Mouse (Mus musculus): ENCODE data around the gene Hmgcr. TPM values are rescaled to one million over a fixed set of nuclear protein-coding genes. Genes with fewer than 3 reads are reported as not detected.
"Not testable (repeated sequence)": the region's sequence is repeated elsewhere in the genome, so short reads cannot be mapped to it uniquely, and the experiment has no call there.

Hmgcr gene
- polyA plus RNA-seq, 1 experiment from 2014 or later = 57.1 TPM

GRCm38 (mm10) chr13:96671078-96671905 lies 556 bp upstream of the Hmgcr start:
- Histone ChIP-seq H3K4me1 (ENCODE audit: insufficient read depth, low read length) (peaks cover 29% of the 10 kb centered on the region), H3K36me3 (ENCODE audit: insufficient read depth, low read length) (no peaks in the 10 kb centered on the region), H3K27ac (ENCODE audit: low read length) (peak overlapping the region; percentile 56; the same call in 1 of the 2 replicates), H3K4me3 (ENCODE audit: low read length) (peak overlapping the region; percentile 98), H3K27me3 (ENCODE audit: insufficient read depth, low read length) (no peaks in the 10 kb centered on the region), H3K4me2 (replicated peaks; ENCODE audit: low read depth, low read length) (peak overlapping the region; percentile 60), H3K9me3 (ENCODE audit: low read length) (no peaks in the 10 kb centered on the region), H3K9ac (replicated peaks; ENCODE audit: low read length) (peak overlapping the region; percentile 67)
- 13% methylated on average over 31 of the region's 31 CpGs for WGBS
- no peak for ATAC-seq (ENCODE audit: low FRiP score, low TSS enrichment)

DNA sequence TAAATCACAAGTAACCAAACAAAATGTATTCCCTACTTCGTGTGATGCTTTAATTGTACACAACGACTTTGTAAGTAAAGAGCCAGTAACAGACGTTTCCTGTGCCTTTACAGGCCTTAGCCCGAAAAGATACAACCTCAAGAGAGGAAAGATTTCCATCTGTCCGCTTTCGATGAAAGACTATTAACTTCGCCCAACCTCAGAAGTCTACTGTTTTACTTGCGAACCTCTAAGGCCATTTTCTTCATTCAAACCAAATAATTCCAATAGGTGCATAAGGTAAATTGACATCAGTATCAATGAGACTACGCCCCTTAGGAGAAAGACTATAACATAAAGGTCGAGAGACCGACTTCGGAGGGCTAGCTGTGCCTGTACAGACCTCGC lies 724 bp downstream of the Hmgcr start:
- Histone ChIP-seq H3K9me3 (ENCODE audit: low read length) (no peaks in the 10 kb centered on the region), H3K36me3 (ENCODE audit: insufficient read depth, low read length) (peaks cover 11% of the 10 kb centered on the region), H3K4me3 (ENCODE audit: low read length) (peak overlapping the region; percentile 98), H3K9ac (replicated peaks; ENCODE audit: low read length) (peak overlapping the region; percentile 95), H3K27ac (ENCODE audit: low read length) (peak overlapping the region; percentile 90), H3K4me2 (replicated peaks; ENCODE audit: low read depth, low read length) (peak overlapping the region; percentile 75), H3K4me1 (ENCODE audit: insufficient read depth, low read length) (peaks cover 29% of the 10 kb centered on the region), H3K27me3 (ENCODE audit: insufficient read depth, low read length) (no peaks in the 10 kb centered on the region)
- no peak for ATAC-seq (ENCODE audit: low FRiP score, low TSS enrichment)
- WGBS = under 1% methylated on average over 13 of the region's 13 CpGs

GRCm38 (mm10) chr13:96664419-96664974 lies 6.2 kb downstream of the Hmgcr start:
- 92% methylated on average over 7 of the region's 7 CpGs for WGBS
- H3K4me2 ChIP-seq (replicated peaks; ENCODE audit: low read depth, low read length) = no peak overlapping the region
- H3K9ac ChIP-seq (replicated peaks; ENCODE audit: low read length) = no peak overlapping the region
- peaks cover 50% of the 10 kb centered on the region for H3K36me3 ChIP-seq (ENCODE audit: insufficient read depth, low read length)
- H3K4me1 ChIP-seq (ENCODE audit: insufficient read depth, low read length) = peaks cover 24% of the 10 kb centered on the region
- ATAC-seq (ENCODE audit: low FRiP score, low TSS enrichment) = no peak
- H3K27me3 ChIP-seq (ENCODE audit: insufficient read depth, low read length) = no peaks in the 10 kb centered on the region
- no peak overlapping the region for H3K27ac ChIP-seq (ENCODE audit: low read length)
- H3K4me3 ChIP-seq (ENCODE audit: low read length) = no peak overlapping the region
- no peaks in the 10 kb centered on the region for H3K9me3 ChIP-seq (ENCODE audit: low read length)

DNA sequence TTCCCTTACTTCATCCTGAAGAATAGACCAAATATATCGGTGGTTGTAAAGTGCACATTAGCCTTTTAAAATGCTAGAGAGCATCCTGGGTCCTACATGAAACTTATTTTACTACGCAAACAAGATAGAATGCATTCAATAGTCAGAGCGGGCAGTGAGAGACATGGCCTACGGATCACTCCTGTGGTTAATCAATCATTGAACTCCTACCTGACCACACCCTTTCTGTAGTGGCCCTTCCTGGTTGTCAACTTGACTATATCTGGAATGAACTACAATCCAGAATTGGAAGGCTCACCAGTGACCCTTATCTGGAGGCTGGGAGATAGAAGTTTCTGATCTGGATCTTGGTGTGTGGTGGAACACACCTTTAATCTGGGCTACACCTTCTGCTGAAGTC lies 7.6 kb downstream of the Hmgcr start:
- 96% methylated on average over 4 of the region's 4 CpGs for WGBS
- H3K36me3 ChIP-seq (ENCODE audit: insufficient read depth, low read length) = peaks cover 61% of the 10 kb centered on the region
- not testable (repeated sequence) for H3K27ac ChIP-seq (ENCODE audit: low read length); H3K4me3 ChIP-seq (ENCODE audit: low read length); ATAC-seq (ENCODE audit: low FRiP score, low TSS enrichment); H3K27me3 ChIP-seq (ENCODE audit: insufficient read depth, low read length); H3K4me2 ChIP-seq (replicated peaks; ENCODE audit: low read depth, low read length); H3K9ac ChIP-seq (replicated peaks; ENCODE audit: low read length); H3K9me3 ChIP-seq (ENCODE audit: low read length)
- peaks cover 11% of the 10 kb centered on the region for H3K4me1 ChIP-seq (ENCODE audit: insufficient read depth, low read length)

- 80% methylated on average over 10 of the region's 10 CpGs for WGBS
Observed at GRCm38 (mm10) chr13:96660095-96660860, 10.5 kb downstream of the Hmgcr start.

DNA sequence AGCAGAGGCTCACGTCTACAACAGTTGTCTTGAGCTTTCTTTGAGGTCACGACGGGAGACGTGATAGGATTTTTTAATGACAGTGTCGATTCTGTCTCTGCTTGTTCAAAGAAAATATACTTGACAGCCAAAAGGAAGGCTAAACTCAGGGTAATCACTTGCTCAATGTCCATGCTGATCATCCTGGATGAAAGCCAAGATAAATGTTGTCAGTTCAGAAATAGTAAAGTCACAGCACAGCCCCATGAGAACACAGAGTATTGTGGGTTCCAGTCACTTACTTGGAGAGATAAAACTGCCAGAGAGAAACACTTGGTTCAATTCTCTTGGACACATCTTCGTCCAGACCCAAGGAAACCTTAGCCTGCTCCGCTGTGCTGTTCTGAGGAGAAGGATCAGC lies 11.8 kb downstream of the Hmgcr start:
- 81% methylated on average over 7 of the region's 7 CpGs for WGBS
- no peaks in the 10 kb centered on the region for H3K27me3 ChIP-seq (ENCODE audit: insufficient read depth, low read length)
- peaks cover 74% of the 10 kb centered on the region for H3K36me3 ChIP-seq (ENCODE audit: insufficient read depth, low read length)
- no peak overlapping the region for H3K4me2 ChIP-seq (replicated peaks; ENCODE audit: low read depth, low read length)
- no peaks in the 10 kb centered on the region for H3K4me1 ChIP-seq (ENCODE audit: insufficient read depth, low read length)
- H3K9me3 ChIP-seq (ENCODE audit: low read length) = no peaks in the 10 kb centered on the region
- no peak overlapping the region for H3K9ac ChIP-seq (replicated peaks; ENCODE audit: low read length)
- H3K4me3 ChIP-seq (ENCODE audit: low read length) = no peak overlapping the region
- no peak overlapping the region for H3K27ac ChIP-seq (ENCODE audit: low read length)
- ATAC-seq (ENCODE audit: low FRiP score, low TSS enrichment) = no peak

More at GRCm38 (mm10) chr13:96660095-96660860, 10.5 kb downstream of the Hmgcr start:
- Histone ChIP-seq H3K27ac (ENCODE audit: low read length) (no peak overlapping the region), H3K4me3 (ENCODE audit: low read length) (no peak overlapping the region), H3K9ac (replicated peaks; ENCODE audit: low read length) (no peak overlapping the region), H3K27me3 (ENCODE audit: insufficient read depth, low read length) (no peaks in the 10 kb centered on the region), H3K9me3 (ENCODE audit: low read length) (no peaks in the 10 kb centered on the region), H3K4me1 (ENCODE audit: insufficient read depth, low read length) (no peaks in the 10 kb centered on the region), H3K4me2 (replicated peaks; ENCODE audit: low read depth, low read length) (no peak overlapping the region), H3K36me3 (ENCODE audit: insufficient read depth, low read length) (peaks cover 75% of the 10 kb centered on the region)
- ATAC-seq (ENCODE audit: low FRiP score, low TSS enrichment) = no peak

GRCm38 (mm10) chr13:96656673-96657072 lies 14.1 kb downstream of the Hmgcr start:
- Histone ChIP-seq H3K36me3 (ENCODE audit: insufficient read depth, low read length) (peaks cover 72% of the 10 kb centered on the region), H3K9me3 (ENCODE audit: low read length) (no peaks in the 10 kb centered on the region), H3K4me1 (ENCODE audit: insufficient read depth, low read length) (no peaks in the 10 kb centered on the region), H3K4me3 (ENCODE audit: low read length) (no peak overlapping the region), H3K4me2 (replicated peaks; ENCODE audit: low read depth, low read length) (no peak overlapping the region), H3K27me3 (ENCODE audit: insufficient read depth, low read length) (no peaks in the 10 kb centered on the region), H3K27ac (ENCODE audit: low read length) (no peak overlapping the region), H3K9ac (replicated peaks; ENCODE audit: low read length) (no peak overlapping the region)
- WGBS = 92% methylated on average over 1 of the region's 1 CpGs
- no peak for ATAC-seq (ENCODE audit: low FRiP score, low TSS enrichment)

DNA sequence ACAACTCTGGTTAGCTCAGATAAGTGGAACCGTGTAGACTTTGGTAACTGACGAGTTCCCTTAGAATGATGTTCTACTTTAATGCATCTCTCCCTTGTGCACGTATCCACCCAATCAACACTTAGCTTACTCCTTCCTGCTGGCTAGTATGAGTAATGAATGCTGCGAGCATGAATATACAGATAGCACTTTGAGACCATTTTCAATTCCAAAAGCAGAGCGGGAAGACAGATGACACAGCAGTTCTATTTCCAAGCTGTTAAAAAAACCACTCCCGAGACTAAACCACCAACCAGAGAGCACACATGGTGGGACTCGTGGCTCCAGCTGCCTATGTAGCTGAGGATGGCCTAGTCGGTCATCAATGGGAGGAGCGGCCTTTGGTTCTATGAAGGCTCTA lies 17.7 kb downstream of the Hmgcr start:
- Histone ChIP-seq H3K36me3 (ENCODE audit: insufficient read depth, low read length) (peaks cover 72% of the 10 kb centered on the region), H3K4me3 (ENCODE audit: low read length) (no peak overlapping the region), H3K9me3 (ENCODE audit: low read length) (no peaks in the 10 kb centered on the region), H3K4me2 (replicated peaks; ENCODE audit: low read depth, low read length) (no peak overlapping the region), H3K27ac (ENCODE audit: low read length) (no peak overlapping the region), H3K4me1 (ENCODE audit: insufficient read depth, low read length) (no peaks in the 10 kb centered on the region), H3K9ac (replicated peaks; ENCODE audit: low read length) (no peak overlapping the region), H3K27me3 (ENCODE audit: insufficient read depth, low read length) (no peaks in the 10 kb centered on the region)
- WGBS = 92% methylated on average over 9 of the region's 9 CpGs
- ATAC-seq (ENCODE audit: low FRiP score, low TSS enrichment) = no peak

DNA sequence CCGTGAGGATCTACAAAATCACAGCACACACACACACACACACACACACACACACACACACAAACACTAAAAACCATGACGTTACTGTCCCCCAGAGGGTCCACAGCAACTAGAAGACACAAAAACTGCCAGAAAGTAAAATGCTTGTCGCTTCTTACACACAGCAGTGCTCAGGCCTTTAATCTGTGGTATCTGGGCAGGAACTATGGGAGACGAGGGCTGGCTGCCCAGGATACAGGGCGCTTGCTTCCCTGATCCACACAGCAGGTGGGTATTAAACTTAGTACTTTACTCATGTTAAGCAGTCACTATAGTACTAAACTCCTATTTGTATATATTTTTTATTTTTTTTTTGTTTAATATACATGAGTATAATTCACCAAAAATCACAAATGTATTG lies 24.9 kb downstream of the Hmgcr start:
- Histone ChIP-seq H3K9ac (replicated peaks; ENCODE audit: low read length) (no peak overlapping the region), H3K4me3 (ENCODE audit: low read length) (no peak overlapping the region), H3K27me3 (ENCODE audit: insufficient read depth, low read length) (no peaks in the 10 kb centered on the region), H3K9me3 (ENCODE audit: low read length) (no peaks in the 10 kb centered on the region), H3K4me1 (ENCODE audit: insufficient read depth, low read length) (no peaks in the 10 kb centered on the region), H3K36me3 (ENCODE audit: insufficient read depth, low read length) (peaks cover 20% of the 10 kb centered on the region), H3K27ac (ENCODE audit: low read length) (no peak overlapping the region), H3K4me2 (replicated peaks; ENCODE audit: low read depth, low read length) (no peak overlapping the region)
- WGBS = 67% methylated on average over 5 of the region's 5 CpGs
- ATAC-seq (ENCODE audit: low FRiP score, low TSS enrichment) = no peak

Data from kidney, embryonic 16.5 days (tissue).